Mouse (Mus musculus) T-cell, adult 2 months (primary cell): Measurements from ENCODE around the gene Ubtf.

Experiments
- DNase-seq: peaks from one replicate; pipeline ENCODE4 v3.0.0; 2022; ENCODE audit warnings: low spot score

Gene Ubtf

DNA sequence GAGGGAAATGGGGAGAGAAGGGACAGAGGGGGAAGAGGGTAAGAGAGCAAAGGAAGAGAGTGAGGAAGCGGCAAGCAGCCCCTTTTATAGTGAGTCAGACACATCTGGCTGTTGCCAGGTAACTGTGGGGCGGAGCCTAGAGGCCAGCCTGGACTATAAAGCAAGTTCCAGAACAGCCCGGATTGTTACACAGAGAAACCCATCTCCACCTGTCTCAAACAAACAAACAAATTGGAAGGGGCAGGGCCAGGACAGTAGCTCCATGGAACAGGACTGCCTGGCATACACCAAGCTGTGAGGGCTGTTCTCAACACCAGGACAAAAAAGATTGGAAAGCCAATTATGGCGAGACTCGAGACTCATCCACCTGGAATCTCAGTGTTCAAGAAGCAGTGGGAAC, 27.4 kb upstream of the Ubtf start:
- no peak for DNase-seq

DNA sequence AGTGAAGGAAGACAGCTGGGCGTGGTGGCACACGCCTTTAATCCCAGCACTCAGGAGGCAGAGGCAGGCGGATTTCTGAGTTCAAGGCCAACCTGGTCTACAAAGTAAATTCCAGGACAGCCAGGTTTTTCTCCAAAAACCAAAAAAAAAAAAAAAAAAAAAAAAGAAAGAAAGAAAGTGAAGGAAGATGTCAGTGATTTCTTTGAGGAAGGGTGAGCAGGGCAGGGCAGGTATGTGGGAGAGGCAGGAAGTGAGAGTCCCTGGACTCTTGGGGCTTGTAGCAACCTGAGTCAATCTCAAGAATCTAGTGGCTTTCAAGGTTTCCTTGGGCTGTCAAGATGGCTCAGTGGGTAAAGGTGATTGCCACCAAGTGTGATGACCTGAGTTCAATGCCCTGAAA, 24.9 kb upstream of the Ubtf start:
- no peak for DNase-seq

DNA sequence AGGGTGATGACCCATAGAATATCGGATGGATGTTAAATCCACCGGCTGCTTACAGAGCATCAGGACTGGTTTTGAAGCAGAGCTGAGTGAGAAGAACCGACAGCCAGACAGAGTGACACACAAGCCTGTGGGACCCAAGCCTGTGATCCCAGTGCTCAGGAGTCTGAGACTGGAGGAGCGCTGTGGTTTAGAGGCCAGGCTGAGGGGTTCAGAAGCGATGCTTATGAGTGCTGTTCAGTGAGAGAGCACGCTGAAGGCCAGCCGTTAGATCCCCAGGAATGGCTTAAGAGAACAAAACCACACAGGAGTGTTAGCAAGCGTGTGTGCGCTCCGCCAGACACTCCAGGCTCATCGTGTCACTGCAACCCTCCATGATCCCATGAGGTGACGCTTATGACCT, 23.2 kb upstream of the Ubtf start:
- no peak for DNase-seq

DNA sequence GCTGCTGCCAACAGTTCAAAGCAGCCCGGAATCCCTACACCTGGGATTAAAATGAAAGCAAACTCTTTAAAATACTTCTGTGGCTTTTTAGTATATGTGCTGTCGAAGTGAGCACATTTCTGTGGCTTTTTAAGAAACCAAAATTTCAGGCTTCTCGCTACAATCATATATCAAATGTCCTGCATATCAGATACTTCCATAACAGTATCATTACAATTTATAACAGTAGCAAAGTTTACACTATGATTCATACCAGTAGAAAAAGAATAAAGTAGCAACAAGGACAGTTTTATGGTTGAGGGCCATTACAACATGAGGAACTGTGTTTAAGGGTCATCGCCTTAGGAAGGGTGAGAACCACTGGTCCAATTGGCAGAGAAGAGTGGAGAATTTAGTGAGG, 21.6 kb upstream of the Ubtf start:
- DNase-seq, result no peak

DNA sequence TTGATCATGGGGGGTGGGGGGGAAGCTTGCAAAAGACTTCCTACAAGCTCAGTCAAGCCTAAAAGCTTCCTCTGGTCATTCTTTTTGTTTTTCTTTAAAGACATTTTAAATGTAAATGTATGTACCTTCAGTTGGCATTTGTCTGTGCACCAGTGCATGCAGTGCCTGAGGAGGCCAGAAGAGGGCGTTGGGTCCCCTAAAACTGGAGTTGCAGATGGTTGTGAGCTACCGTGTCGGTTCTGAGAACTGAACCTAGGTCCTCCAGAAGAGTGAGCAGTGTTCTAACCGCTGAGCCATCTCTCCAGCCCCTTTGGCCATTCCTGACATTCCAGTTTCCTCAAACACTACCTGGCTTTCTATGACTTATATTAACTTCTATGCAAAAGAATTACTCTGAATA, 20.1 kb upstream of the Ubtf start:
- peak; percentile 25 for DNase-seq

DNA sequence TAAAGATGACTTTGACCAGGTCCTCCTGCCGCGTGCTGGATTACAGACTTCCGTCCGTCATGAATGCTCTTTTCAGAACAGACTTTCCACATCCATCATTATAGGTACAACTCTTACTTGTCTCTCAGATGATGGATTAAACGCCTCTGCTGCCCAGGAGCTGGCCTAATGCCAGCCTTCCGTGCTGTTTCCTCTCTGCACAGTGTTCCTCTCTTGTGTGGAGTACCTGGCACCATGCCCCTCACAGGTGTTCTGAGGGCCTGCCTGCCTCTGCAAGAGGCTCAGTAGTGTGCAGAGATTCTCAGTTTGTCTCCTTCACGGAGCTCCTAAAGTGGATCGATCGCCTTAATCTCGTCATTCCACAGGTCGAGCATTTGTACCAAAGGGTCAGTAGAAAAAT, 19.7 kb upstream of the Ubtf start:
- no peak for DNase-seq

DNA sequence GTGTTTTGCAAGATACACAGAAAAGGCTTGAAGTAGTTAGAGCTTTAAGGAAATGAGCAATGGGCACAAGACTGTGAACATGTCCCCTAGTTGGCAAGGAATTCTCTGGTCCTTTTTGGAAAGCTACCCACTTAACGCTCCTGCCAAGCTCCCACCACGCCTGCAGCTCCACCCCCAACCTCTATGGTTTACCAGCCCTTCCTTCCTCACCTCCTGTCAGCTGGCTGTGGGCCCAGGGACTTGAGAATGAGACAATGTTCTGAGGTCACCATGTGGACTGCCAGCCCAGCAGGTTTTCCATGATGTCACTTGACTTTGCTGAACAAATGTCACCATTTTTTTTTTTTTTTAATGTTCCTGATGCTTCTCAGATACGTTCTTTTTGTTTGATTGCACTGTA, 19.0 kb upstream of the Ubtf start:
- no peak for DNase-seq

DNA sequence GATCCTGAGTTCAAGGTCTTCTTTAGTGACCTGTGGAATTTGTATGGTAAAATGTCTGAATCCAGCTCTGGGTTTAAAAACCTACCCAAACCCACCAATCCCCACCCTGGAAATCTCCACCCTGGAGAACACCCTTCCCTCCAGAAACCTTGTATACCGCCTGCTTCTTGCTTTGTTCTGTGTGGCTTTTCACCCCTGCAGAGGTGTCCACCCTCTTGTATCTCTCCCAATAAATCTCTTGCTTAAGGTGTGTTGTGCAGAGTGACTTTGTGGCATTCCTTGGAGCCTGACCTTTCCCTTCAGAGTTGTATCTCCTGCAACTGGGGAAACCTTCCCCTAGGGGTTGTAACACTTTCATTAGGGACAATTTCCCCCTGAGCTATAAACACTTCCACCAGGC, 18.4 kb upstream of the Ubtf start:
- no peak for DNase-seq

DNA sequence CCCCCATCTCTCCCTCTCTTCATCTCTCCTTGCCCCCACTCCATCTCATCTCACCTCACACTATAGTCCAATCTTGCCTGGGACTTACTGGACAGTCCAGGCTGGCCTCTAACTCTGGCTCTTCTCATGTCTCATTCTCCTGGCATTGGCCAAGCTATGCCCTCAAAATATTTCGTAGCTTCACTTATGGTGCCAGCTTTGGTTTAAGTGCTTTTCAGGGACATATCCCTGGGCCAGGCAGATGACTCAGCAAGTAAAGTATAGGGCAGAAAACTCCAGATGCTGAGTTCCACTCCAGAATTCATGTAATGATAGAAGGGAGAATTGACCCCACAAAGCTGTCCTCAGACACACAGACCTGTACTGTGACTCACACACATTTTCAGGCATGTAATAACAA, 16.6 kb upstream of the Ubtf start:
- DNase-seq, result no peak

DNA sequence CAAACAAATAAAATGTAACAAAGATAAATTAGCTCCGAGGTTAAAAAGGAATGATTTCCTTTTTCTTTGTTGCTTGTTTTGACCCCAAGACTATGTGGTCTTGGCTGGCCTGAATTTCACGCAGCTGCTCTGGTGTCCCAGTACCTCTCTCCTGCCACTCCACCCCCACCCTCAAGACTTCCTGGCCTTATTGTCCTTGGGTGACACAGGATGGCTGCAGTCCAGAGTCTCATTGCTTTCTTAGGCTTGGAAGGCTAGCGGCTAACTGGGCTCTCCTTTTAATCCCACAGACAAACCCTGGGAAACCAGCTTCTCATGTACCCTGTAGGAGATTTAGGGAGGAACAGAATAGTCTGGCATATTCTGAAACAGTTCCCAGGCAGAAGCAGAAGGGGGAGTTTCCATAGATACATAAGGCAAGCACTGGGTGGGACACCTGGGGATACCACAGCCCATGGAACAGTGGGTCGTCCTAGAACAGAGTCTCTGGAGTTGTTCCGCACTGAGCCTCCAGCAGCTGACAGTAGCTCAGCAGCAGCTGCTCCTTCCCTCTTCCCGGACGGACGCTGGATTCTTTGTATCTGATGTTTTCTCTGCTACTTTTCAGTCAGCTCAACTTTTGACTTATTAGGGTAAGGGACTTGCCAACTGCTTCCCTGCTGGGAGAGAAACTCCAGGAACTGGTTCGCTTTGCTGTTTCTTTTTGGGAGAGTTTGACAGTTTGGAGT, 15.6 kb upstream of the Ubtf start:
- DNase-seq, result no peak

DNA sequence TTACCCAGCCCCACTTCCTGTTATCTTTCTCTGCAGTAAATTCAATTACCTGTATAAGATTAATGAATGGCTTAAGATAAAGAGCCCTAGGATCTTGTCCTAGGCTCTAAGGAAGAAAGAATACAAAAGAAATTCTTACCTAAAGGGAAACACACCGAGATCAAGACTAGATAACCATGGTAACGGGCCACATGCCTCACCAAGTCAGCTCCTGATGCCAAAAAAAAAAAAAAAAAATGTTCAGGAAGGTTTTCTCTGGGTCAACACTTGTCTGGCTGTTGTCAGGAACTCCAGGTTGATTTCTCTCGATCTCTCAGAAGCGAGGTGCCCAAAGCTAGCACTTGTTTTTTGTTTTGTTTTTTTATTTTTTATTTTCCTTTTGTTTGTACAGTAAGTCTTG, 14.5 kb upstream of the Ubtf start:
- DNase-seq, result no peak

DNA sequence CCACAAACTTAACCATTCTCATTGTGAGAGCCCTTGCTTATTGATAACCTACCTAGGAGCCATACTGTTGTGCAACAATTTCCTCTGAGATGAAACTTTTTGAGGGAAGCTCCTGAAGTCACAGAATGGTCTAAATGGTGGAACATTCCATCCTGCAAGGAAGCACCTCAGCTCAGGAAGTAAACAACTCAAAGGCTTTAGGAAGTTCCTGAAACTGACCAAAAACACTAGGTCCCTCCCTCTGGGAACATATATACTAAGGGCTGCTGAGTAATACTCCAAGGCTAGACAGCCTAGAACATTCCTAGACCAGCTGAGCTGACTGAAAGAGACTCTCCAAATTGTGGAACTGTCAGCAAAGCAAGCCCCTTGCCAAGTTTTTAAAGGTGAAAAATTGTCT, 13.5 kb upstream of the Ubtf start:
- DNase-seq, result no peak

DNA sequence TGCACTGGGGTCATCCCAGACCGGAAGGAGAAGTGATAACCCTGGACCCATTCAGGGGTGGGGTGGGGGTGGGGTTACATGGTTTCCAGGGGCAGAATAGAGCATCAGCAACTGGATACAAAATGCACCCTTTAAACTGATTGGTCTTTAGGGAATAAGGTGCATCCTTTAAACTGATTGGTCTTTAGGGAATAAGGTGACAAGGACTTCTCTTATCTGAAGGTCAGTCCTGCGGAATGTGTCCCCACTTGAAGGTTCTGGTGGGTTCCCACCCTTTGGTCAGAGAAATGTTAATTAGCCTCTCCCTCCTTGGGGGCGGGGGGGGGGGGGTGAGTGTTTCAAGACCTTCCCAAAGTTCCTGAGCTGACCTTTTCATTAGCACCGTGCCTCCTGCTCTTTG, 12.3 kb upstream of the Ubtf start:
- DNase-seq, result no peak

DNA sequence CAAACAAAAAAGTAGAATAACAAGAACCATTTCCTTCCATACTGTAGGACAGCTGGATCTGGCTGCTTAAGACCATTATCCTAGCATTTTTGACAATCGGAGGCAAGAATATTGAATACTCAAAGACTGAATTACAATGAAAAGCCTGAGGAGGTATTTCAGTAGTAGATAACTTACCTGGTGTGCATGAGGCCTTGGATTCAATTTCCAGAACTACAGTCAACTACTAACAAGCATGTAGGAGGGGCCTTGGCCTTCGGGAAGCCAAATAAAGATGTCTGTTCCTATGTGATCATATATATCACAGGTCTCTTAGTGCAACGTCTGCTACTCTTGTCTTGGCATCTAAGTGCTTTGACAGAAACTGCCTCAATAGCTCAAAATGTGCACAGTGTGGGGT, 10.5 kb upstream of the Ubtf start:
- no peak for DNase-seq

DNA sequence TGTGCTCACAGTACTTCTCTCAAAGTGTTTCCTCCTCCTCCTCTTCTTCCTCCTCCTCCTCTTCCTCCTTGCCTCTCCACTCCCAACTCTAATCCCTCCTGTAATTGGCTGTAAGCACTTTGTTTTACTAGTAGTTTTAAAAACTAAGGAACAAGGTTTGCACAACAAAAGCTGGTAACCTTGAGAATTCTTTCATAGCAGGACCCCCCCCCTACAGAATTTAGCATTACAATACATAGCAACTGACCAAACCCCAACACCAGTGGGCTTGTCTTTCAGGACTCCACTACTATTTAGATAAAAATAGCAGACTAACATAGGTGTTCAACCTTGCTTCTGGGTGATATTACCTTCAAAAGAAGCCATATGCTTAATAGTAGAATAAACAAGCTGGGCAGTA, 10.0 kb upstream of the Ubtf start:
- DNase-seq, result no peak

DNA sequence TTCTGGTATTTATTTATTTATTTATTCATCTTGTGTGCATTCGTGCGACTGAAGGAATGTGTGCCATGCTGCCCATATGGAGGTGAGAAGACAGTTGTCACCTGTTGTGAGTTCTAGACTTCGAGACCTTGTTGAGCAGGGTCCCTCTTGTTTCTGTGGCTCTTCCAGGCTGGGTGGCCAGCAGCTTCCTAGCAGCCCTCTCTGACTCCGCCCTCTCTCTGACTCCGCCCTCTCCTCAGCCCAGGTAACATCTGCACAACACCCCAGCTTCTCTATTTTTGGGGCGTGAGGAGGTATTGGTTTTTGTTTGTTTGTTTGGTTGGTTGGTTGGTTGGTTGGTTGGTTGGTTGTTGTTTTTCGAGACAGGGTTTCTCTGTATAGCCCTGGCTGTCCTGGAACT, 8.3 kb upstream of the Ubtf start:
- no peak for DNase-seq

DNA sequence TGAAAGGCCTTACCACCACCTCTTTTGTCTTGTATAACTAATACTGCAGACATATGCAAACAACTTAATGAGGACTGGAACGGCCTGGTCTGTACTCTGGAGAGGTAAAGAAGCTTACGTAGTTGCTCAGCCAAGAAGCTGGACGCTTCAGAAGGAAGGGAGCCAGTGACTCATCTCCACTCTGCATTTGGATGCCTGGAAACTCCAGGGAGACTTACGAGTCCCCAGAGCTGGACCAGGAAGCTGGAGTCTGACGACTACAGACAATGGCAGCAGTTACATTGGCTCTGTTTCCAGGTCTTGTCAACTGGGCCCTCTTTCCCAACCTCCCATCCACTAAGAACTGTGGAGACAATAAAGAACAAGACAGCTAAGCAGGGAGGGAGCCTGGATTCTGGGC, 7.7 kb upstream of the Ubtf start:
- DNase-seq, result no peak

DNA sequence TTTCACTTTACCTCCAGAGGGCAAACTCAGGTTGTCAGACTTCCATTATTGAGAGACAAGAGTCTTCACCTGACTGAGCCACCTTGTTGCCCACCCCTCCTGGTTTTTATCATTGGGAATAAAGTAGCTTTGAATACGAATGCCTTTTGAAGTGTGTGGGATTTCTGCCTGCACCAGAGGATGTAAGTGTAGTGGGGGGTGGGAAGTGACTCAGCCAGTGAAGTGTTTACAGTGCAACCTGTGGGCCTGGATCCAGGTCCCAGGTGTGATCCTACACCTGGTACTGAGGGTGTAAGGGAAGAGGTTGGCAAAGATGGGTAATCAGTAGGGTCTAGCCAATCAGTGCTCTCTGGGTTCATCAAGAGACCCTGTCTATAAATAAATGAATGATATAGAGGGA, 4.0 kb upstream of the Ubtf start:
- DNase-seq, result no peak

DNA sequence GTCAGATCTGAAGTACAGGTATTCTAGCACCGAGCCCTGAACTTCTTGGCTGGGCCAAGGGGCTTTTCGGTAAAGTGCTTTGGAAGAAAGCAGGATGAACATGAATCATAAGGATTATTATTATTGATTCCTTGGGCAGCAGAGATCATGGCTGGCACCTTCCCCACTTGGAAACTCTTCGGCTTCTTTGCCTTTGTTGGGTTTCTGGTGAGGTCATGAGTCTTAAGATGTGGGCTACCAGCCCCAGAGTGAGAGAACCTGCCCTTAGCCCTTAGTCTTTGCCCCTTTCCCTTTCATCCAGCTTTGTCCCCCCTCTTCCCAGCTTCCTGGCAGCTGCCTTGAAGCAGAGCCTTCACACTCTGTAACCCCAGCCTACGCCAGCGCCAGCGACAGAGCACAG, 2.4 kb upstream of the Ubtf start:
- DNase-seq, result no peak

DNA sequence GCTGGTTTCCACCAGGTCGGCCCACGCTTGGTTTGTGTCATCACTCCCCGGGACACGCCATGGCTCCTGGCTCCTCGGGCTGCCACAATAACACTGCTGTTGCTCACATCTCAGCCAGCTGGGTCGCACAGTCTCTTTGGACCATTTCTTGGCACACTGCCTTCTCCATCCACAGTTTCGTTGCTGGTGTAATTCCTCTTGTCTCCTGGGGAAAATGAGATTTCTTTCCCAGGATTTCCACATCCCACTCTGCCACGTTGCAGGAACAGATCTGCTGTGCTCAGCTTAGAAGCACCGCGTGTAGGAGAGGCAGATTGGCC, 1.1 kb upstream of the Ubtf start:
- no peak for DNase-seq

DNA sequence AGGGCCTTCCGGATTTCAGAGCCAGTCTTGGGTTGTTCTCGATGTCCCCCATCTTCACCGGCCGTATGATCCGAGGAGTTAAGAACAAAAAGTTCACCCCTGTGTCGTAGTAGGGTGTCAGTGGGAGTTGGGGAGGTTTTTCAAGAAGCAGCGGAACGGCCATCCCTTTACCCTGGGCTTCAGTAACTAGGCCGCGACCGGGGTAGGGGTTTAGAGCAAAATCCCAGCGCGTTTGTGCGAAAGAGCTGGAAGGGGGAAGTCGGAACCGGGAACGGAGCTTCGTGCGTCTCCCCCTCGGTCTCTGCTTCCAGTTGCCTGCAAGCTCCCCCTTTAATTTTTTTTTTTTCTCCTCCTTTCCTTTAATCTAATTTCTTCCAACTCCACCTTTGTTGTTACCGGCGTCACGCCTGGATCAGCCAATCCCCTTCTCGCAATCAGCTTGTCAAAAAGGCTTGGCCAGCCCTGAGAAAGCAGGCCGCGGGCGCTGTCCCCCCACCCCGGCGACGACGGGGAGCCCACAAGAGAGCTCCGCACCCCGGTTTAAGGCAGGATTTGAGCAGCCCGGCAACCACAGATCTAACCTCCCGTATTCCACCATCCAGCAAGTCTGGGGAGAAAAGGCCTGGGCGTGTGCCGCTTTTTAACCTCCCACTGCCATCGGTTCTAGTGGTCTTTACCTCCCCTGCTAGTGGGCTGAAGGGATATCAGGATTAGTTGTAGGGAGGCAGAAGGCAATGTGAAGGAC, 571 bp upstream of the Ubtf start:
- DNase-seq, result peak; percentile 60

DNA sequence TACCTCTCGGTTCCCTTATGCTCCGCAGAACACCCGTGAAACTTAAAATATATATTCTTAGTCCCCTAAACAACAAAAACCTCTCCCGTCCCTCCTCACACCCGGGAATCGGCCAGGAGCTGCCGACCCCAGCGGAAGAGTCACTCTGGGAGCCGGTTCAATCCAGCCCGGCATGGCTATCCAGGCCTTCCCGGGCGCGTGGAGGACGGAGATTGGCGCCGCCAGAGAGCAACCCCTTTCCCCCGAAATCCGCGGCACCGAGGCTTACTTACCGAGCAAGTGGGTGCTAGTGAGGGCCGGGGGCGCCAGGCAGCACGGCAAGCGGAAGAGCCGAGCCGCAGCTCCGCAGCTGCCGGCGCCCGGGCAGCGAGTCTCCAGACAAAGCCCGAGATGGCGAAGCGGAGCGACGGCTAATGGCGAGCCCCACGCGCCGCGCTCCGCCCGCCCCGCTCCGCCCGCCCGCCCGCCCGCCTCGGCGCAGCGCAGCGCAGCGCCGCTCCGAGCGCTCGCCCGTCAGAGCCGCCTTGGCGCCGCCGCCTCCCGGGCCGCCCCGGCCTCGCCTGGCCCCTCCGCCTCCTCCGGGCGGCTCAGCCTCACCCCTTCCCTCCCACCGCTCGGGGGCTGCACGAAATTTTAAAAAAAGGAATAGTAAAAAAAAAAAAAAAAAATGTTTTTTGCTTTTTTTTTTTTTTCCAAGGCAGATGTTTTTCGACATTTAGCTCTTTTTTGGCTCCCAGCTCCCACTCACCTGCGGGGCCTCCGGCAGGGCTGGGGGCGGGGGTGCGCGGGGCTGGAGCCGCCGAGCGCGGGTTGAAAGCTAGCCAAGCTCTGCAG, 749 bp downstream of the Ubtf start:
- peak; percentile 50 for DNase-seq

DNA sequence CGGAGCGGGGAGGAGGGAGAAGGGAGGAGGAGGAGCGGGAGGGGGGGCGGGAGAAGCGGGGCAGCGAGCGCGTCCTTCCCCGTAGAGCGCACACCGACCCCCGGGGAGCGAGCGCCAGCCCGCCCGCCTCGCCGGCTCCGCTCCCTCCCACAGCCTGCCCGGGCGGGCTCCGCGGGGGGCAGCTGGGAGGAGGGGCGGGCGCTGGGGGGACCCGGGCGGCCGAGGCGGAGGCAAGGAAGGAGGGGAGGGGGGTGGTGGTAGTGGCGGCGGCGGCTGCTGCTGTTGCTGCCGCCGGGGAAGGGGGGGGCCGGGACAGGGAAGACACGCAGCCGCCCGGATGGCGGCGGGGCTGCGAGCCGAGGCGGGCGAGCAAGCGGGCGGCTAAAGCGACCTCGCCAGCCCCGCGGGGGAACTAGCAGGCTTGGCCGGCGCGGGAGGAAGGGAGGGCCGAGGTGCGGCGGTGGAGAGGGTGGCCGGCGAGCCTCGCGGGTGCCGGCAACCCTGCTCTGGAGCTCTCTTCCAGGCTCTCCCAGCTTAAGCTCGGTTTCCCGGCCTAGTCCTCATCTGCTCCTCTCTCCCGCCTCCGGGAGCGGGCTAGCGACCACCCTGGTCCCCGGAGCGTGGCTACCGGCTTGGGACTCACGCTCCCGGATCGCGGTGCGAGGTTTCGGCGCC, 1.5 kb downstream of the Ubtf start:
- peak; percentile 53 for DNase-seq
